Mouse (Mus musculus) CH12.LX (cell line): ENCODE data around the gene Tedc1. TPM values are rescaled to one million over a fixed set of nuclear protein-coding genes. Genes with fewer than 3 reads are reported as not detected.

Experiments
- DNase-seq: peaks from one replicate; pipeline ENCODE4 v3.0.0-alpha.2; 2013; ENCODE audit errors: extremely low read depth
- H3K27ac ChIP-seq: 2 replicates; pipeline ENCODE4 v1.5.1; 2012; ENCODE audit warnings: low read depth, mild to moderate bottlenecking, control low read depth, moderate library complexity; ENCODE audit not compliant: insufficient read depth
- H3K27me3 ChIP-seq: replicated peaks from 2 replicates; pipeline ENCODE3; 2012; ENCODE audit warnings: inconsistent platforms
- H3K36me3 ChIP-seq, 2 experiments: replicated peaks in 1 of 2; 2 replicates each; pipeline versions ENCODE3 to v1.6.1; 2012; ENCODE audit warnings: inconsistent platforms in 1 of 2, low read length in 1 of 2, mild to moderate bottlenecking in 1 of 2, mixed read lengths in 1 of 2, moderate library complexity in 1 of 2; ENCODE audit not compliant: control insufficient read depth in 1 of 2, insufficient read depth in 1 of 2
- H3K4me1 ChIP-seq, 2 experiments: 2 replicates each; pipeline ENCODE4 v1.6.1; 2012; ENCODE audit warnings: inconsistent platforms in 1 of 2, moderate library complexity in 1 of 2; ENCODE audit not compliant: insufficient read depth in 2 of 2, control insufficient read depth in 1 of 2
- H3K4me2 ChIP-seq: 2 replicates; pipeline ENCODE4 v1.6.1; 2012; ENCODE audit warnings: low read depth, mild to moderate bottlenecking, control low read depth; ENCODE audit not compliant: poor library complexity, insufficient read depth, severe bottlenecking
- H3K4me3 ChIP-seq, 3 experiments: fragments of 150-350 bp in 1 of 3; sonication (generic) in 1 of 3; replicated peaks in 1 of 3; 2 replicates each; pipeline versions ENCODE3 to v1.5.1; 2011 to 2012; ENCODE audit warnings: low read depth in 2 of 3, low read length in 2 of 3, mild to moderate bottlenecking in 2 of 3, moderate library complexity in 2 of 3, control low read depth in 1 of 3, improper control_type of control experiment in 1 of 3, inconsistent platforms in 1 of 3, mixed read lengths in 1 of 3; ENCODE audit not compliant: poor library complexity in 1 of 3
- H3K79me2 ChIP-seq: replicated peaks from 2 replicates; pipeline ENCODE4 v1.6.1; 2012; ENCODE audit warnings: mild to moderate bottlenecking, moderate library complexity; ENCODE audit not compliant: control insufficient read depth, poor library complexity, insufficient read depth, severe bottlenecking; ENCODE audit errors: extremely low read depth
- H3K9ac ChIP-seq: 2 replicates; pipeline ENCODE4 v1.6.1; 2012; ENCODE audit warnings: low read depth, mild to moderate bottlenecking, control low read depth, moderate library complexity; ENCODE audit not compliant: insufficient read depth
- H3K9me3 ChIP-seq: replicated peaks from 2 replicates; pipeline ENCODE3; 2012; ENCODE audit warnings: low read length, inconsistent platforms, mixed read lengths
- BHLHE40 ChIP-seq: IDR thresholded peaks from 2 replicates; pipeline ENCODE4 v1.6.1; 2011; ENCODE audit warnings: mild to moderate bottlenecking, low read depth, low read length, improper control_type of control experiment
- CHD1 ChIP-seq: IDR thresholded peaks from 2 replicates; pipeline ENCODE4 v1.6.1; 2012; ENCODE audit warnings: low read depth, low read length, improper control_type of control experiment, inconsistent platforms
- EP300 ChIP-seq: IDR thresholded peaks from 2 replicates; pipeline ENCODE4 v1.6.1; 2011; ENCODE audit warnings: low read length, improper control_type of control experiment
- IRF4 ChIP-seq: IDR thresholded peaks from 2 replicates; pipeline ENCODE4 v1.6.1; 2014; ENCODE audit warnings: low read depth, mild to moderate bottlenecking, inconsistent platforms, low read length, improper control_type of control experiment
- JUN ChIP-seq: IDR thresholded peaks from 2 replicates; pipeline ENCODE4 v1.6.1; 2011; ENCODE audit warnings: low read depth, mild to moderate bottlenecking, low read length, improper control_type of control experiment, moderate library complexity; ENCODE audit not compliant: insufficient read depth
- JUND ChIP-seq: conservative IDR thresholded peaks from 2 replicates; pipeline ENCODE4 v1.6.1; 2011; ENCODE audit warnings: low read depth, low read length, improper control_type of control experiment
- MAFK ChIP-seq: IDR thresholded peaks from 2 replicates; pipeline ENCODE4 v1.6.1; 2011; ENCODE audit warnings: low read length, improper control_type of control experiment; ENCODE audit not compliant: insufficient replicate concordance
- MAX ChIP-seq: IDR thresholded peaks from 2 replicates; pipeline ENCODE4 v1.6.1; 2011; ENCODE audit warnings: low read length, improper control_type of control experiment
- MAZ ChIP-seq: IDR thresholded peaks from 2 replicates; pipeline ENCODE4 v1.6.1; 2012; ENCODE audit warnings: low read depth, mild to moderate bottlenecking, inconsistent platforms, low read length, improper control_type of control experiment, moderate library complexity
- MXI1 ChIP-seq: IDR thresholded peaks from 2 replicates; pipeline ENCODE4 v1.6.1; 2011; ENCODE audit warnings: mild to moderate bottlenecking, low read depth, low read length, improper control_type of control experiment
- PAX5 ChIP-seq: IDR thresholded peaks from 2 replicates; pipeline ENCODE4 v1.6.1; 2012; ENCODE audit warnings: low read length, inconsistent platforms, mixed read lengths
- POLR2A ChIP-seq: IDR thresholded peaks from 2 replicates; pipeline ENCODE4 v1.6.1; 2011; ENCODE audit warnings: low read depth, mild to moderate bottlenecking, improper control_type of control experiment, low read length
- RCOR1 ChIP-seq: conservative IDR thresholded peaks from 2 replicates; pipeline ENCODE4 v1.6.1; 2012; ENCODE audit warnings: low read depth, mild to moderate bottlenecking, inconsistent platforms, low read length, improper control_type of control experiment
- TBP ChIP-seq: conservative IDR thresholded peaks from 2 replicates; pipeline ENCODE4 v1.6.1; 2011; ENCODE audit warnings: low read depth, low read length, improper control_type of control experiment
- TCF12 ChIP-seq: IDR thresholded peaks from 2 replicates; pipeline ENCODE4 v1.6.1; 2014; ENCODE audit warnings: low read depth, mild to moderate bottlenecking, inconsistent platforms, low read length, improper control_type of control experiment
- UBTF ChIP-seq: IDR thresholded peaks from 2 replicates; pipeline ENCODE4 v1.6.1; 2012; ENCODE audit warnings: low read depth, mild to moderate bottlenecking, inconsistent platforms, low read length, improper control_type of control experiment, moderate library complexity
- ZC3H11A ChIP-seq: IDR thresholded peaks from 2 replicates; pipeline ENCODE4 v1.6.1; 2012; ENCODE audit warnings: low read depth, mild to moderate bottlenecking, inconsistent platforms, low read length, improper control_type of control experiment
- ZKSCAN1 ChIP-seq: IDR thresholded peaks from 2 replicates; pipeline ENCODE4 v1.6.1; 2012; ENCODE audit warnings: low read depth, inconsistent platforms, low read length, improper control_type of control experiment, borderline replicate concordance
- ZMIZ1 ChIP-seq: IDR thresholded peaks from 2 replicates; pipeline ENCODE4 v1.6.1; 2012; ENCODE audit warnings: low read depth, mild to moderate bottlenecking, inconsistent platforms, low read length, improper control_type of control experiment
- dilution Hi-C: fragments of 300-500 bp; cut with MboI; formaldehyde crosslinking; loops from 2 replicates; pipeline ENCODE4 v1.14.3; 2020; ENCODE audit warnings: low sequenced_read_pairs; ENCODE audit not compliant: extremely low pct_unique_long_range_greater_than_20kb, extremely low pct_ligation_motif_present
- in situ Hi-C: fragments of 300-500 bp; cut with MboI; formaldehyde crosslinking; loops from 3 replicates; pipeline ENCODE4 v1.14.3; 2019; ENCODE audit warnings: low sequenced_read_pairs, low pct_ligation_motif_present, low pct_unique_long_range_greater_than_20kb, mixed read lengths
- polyA plus RNA-seq: library from polyadenylated mRNA; unstranded; fragments of >175 nt; gene quantifications from 2 replicates; pipeline ENCODE4 v1.2.1, GENCODE M21; 2012; ENCODE audit warnings: low read depth; ENCODE audit not compliant: insufficient read length
- total RNA-seq, 2 experiments: library from RNA; depleted of rRNA; stranded (reverse); fragments of 300-350 nt in 1 of 2; fragments of >200 nt in 1 of 2; gene quantifications; 2 replicates each; pipeline ENCODE4 v1.2.3; 2012 to 2014

The Tedc1 gene
- total and polyA plus RNA-seq, 3 experiments = 6.4 to 14.0 (median 9.0) TPM

DNA sequence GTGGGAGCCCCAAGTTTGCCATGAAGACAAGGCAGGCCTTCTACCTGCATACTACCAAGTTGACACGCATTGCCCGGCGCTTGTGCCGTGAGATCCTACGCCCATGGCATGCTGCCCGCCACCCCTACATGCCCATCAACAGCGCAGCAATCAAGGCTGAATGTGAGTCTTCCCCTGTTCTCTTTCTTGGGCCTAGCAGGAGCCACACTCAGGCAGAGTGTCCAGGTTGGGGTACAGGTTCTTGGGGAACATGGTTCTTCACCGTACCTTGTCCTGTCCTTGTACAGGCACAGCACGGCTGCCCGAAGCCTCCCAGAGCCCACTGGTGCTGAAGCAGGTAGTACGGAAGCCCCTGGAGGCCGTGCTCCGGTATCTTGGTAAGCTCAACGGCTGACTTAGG, 24.6 kb upstream of the Tedc1 start:
- H3K79me2 ChIP-seq = no peaks in the 10 kb centered on the region
- dilution Hi-C loops = no loop called here
- H3K27ac ChIP-seq = no peak overlapping the region
- no peaks in the 10 kb centered on the region for H3K27me3 ChIP-seq
- no peaks in the 10 kb centered on the region for H3K4me1 ChIP-seq
- no peak for DNase-seq
- no peak overlapping the region for H3K9ac ChIP-seq
- H3K4me2 ChIP-seq = no peak overlapping the region
- no peaks in the 10 kb centered on the region for H3K9me3 ChIP-seq
- H3K36me3 ChIP-seq = peaks cover 99 to 100% of the 10 kb centered on the region in 2 experiments
- TF ChIP-seq TCF12 (no peak), JUND (no peak), EP300 (no peak), POLR2A (no peak), MXI1 (no peak), UBTF (no peak), IRF4 (no peak), RCOR1 (no peak), BHLHE40 (no peak), TBP (no peak), MAX (no peak), CHD1 (no peak), JUN (no peak), ZC3H11A (no peak)
- no peak overlapping the region for H3K4me3 ChIP-seq
- in situ Hi-C loops = no loop called here

DNA sequence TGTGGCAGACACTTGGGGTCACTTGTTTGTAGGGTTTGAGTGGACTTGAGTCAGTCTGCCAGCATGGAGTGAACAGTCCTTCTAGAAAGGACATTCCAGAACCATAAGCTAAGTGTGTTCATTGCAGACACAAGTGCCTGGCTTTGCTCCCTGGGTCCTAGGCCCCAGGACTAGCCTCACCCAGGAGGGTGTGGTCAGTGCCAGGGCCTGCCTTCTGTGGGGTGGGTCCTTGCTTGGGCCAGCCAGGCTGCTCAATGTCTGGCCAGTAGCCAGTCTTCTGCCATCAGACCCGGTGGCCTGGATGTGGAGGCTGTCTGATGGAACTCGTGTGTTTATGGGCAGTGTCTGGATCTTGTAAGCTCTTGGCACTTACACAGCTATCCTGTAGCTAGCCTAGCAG, 23.7 kb upstream of the Tedc1 start:
- Histone ChIP-seq H3K4me2 (no peak overlapping the region), H3K4me3 (no peak overlapping the region), H3K9ac (no peak overlapping the region), H3K27me3 (no peaks in the 10 kb centered on the region), H3K27ac (no peak overlapping the region), H3K36me3 (peaks cover 95 to 100% of the 10 kb centered on the region in 2 experiments), H3K9me3 (no peaks in the 10 kb centered on the region), H3K79me2 (no peaks in the 10 kb centered on the region), H3K4me1 (no peaks in the 10 kb centered on the region)
- no peak for DNase-seq
- in situ Hi-C loops = no loop called here
- no peak for TF ChIP-seq PAX5
- TF ChIP-seq MAZ = no peak
- no peak for TF ChIP-seq TBP
- no peak for TF ChIP-seq TCF12
- TF ChIP-seq ZMIZ1 = no peak
- TF ChIP-seq ZKSCAN1 = no peak
- TF ChIP-seq MAFK = no peak
- dilution Hi-C loops = no loop called here
